Mouse (Mus musculus) lung, postnatal 0 days (tissue): ENCODE data around the gene Uqcr11. TPM values are rescaled to one million over a fixed set of nuclear protein-coding genes. Genes with fewer than 3 reads are reported as not detected.

Source experiments
- ATAC-seq: fragments of 200-750 bp; cut with Nextera tagmentation; 2 replicates; pipeline ENCODE4 v1.8.0; 2017; ENCODE audit warnings: moderate library complexity
- DNase-seq: peaks from one replicate; pipeline ENCODE4 v3.0.0-alpha.2; 2016; ENCODE audit warnings: low spot score
- H3K27ac ChIP-seq: fragments of 300-500 bp; sonication (generic); 2 replicates; pipeline ENCODE4 v1.5.1; 2014; ENCODE audit warnings: antibody characterized with exemption, mild to moderate bottlenecking, low read length, mixed read lengths
- H3K27me3 ChIP-seq: fragments of 300-500 bp; sonication (generic); replicated peaks from 2 replicates; pipeline ENCODE4 v1.6.1; 2014; ENCODE audit warnings: low read length, mixed read lengths; ENCODE audit not compliant: insufficient read depth
- H3K36me3 ChIP-seq: fragments of 300-500 bp; sonication (generic); 2 replicates; pipeline ENCODE4 v1.6.1; 2014; ENCODE audit warnings: low read length, mixed read lengths; ENCODE audit not compliant: insufficient read depth
- H3K4me1 ChIP-seq: fragments of 300-500 bp; sonication (generic); 2 replicates; pipeline ENCODE4 v1.6.1; 2014; ENCODE audit warnings: antibody characterized with exemption, low read depth, low read length, mixed read lengths; ENCODE audit not compliant: insufficient read depth
- H3K4me2 ChIP-seq: fragments of 300-500 bp; sonication (generic); replicated peaks from 2 replicates; pipeline ENCODE4 v1.6.1; 2014; ENCODE audit warnings: low read depth, mild to moderate bottlenecking, low read length, moderate library complexity, mixed read lengths
- H3K4me3 ChIP-seq: fragments of 300-500 bp; sonication (generic); 2 replicates; pipeline ENCODE4 v1.5.1; 2014; ENCODE audit warnings: low read depth, low read length
- H3K9ac ChIP-seq: fragments of 300-500 bp; sonication (generic); replicated peaks from 2 replicates; pipeline ENCODE4 v1.6.1; 2014; ENCODE audit warnings: low read depth, mild to moderate bottlenecking
- H3K9me3 ChIP-seq: fragments of 300-500 bp; sonication (generic); 2 replicates; pipeline ENCODE4 v1.6.1; 2016; ENCODE audit warnings: low read length, mixed read lengths
- CTCF ChIP-seq: IDR thresholded peaks from 2 replicates; pipeline ENCODE4 v1.5.1; 2016; ENCODE audit warnings: antibody characterized with exemption, mild to moderate bottlenecking
- EP300 ChIP-seq: IDR thresholded peaks from 2 replicates; pipeline ENCODE4 v1.6.1; 2016; ENCODE audit warnings: antibody characterized with exemption, mild to moderate bottlenecking, control low read depth
- WGBS: fragments of 180-500 bp; shearing (Covaris S2); extraction: QIAGEN DNeasy Blood & Tissue Kit; methylation state at CpG from one replicate; pipeline ENCODE4 v1.1.7; 2014; 5-methylcytosine and 5-hydroxymethylcytosine counted together
- microRNA-seq: library from miRNA; unstranded; fragments of <30 nt; microRNA quantifications from one replicate; pipeline ENCODE4, GENCODE M21; 2016
- polyA plus RNA-seq: library from polyadenylated mRNA; unstranded; fragments of >200 nt; fragmentation: Nextera tagmentation; extraction: Ambion mirVana; gene quantifications from 2 replicates; pipeline ENCODE4 v1.2.1, GENCODE M21; 2015

Uqcr11 gene
- polyA plus RNA-seq, 1 experiment from 2014 or later, result 651 TPM

DNA sequence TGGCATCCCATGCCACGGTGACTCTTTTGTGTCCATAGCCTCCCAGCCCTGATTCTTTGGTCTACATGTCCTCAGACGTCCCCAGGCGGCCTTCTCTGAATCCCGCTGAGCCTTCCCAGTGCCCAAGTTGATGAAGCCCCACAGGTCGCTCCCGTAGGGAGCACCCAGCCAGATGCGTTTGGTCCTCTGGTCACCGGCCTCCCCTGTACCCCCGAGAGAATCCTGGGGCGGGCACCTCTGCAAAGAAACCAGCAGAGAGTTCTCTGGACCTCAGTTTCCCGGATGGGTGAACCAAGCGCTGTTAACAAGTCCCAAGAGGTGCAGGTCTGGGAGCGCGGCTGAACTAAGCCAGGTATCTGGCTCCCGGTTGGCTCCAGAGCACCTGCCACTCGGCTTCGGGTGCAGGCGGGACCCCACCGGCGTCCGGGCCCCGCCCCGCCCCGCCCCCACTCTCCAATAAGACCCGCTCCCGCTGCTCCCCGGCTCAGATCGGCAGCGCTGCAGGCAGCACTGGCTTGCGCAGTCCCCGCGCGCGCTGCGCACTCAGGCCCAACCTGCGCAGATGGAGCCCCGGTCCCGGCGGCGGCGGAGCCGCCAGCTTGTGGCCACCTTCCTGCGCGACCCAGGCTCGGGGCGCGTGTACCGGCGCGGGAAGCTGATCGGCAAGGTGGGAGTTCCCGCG lies 50.5 kb downstream of the Uqcr11 start, which contains the start of gene Plk5:
Plk5 (plus strand) TSS at position 459 of the 682 bp plus-strand sequence.
- Histone ChIP-seq H3K27me3 (peaks cover 41% of the 10 kb centered on the region), H3K9ac (no peak within 1 kb of the TSS), H3K4me1 (no peaks in the 10 kb centered on the region), H3K36me3 (no peaks in the 10 kb centered on the region), H3K27ac (no peak within 1 kb of the TSS), H3K4me3 (no peak within 1 kb of the TSS; the same call in 1 of the 2 replicates), H3K4me2 (peak within 1 kb of the TSS; percentile 19), H3K9me3 (no peaks in the 10 kb centered on the region)
- DNase-seq, result no peak
- no peak for ATAC-seq
- WGBS, result 3% methylated on average over 45 of the region's 53 CpGs
- TF ChIP-seq EP300, result no peak
- TF ChIP-seq CTCF, result no peak

DNA sequence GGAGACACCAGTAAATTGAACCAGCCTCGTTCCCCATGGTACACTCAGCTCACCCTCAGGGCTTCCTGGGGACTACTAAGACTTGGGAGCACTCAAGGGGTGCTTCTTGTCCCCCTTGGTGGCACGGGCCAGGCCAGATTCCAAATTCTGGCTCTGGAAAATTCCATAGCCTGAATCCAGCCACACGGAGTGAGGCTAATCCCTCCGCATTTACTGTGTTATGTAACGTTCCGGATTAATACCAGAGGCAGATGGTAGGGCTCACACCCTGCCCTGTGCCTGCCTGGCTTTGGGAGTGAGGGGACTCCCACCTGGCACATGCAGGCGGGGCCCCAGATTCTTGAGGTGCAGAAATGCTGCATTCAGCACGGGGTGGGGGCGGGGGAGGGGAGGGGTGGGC lies 51.2 kb downstream of the Uqcr11 start:
- no peaks in the 10 kb centered on the region for H3K9me3 ChIP-seq
- no peak overlapping the region for H3K4me3 ChIP-seq
- H3K27ac ChIP-seq, result no peak overlapping the region
- no peak for ATAC-seq
- DNase-seq, result no peak
- H3K4me1 ChIP-seq, result no peaks in the 10 kb centered on the region
- H3K4me2 ChIP-seq, result no peak overlapping the region
- H3K27me3 ChIP-seq, result peaks cover 46% of the 10 kb centered on the region
- no peaks in the 10 kb centered on the region for H3K36me3 ChIP-seq
- H3K9ac ChIP-seq, result no peak overlapping the region
- WGBS, result 8% methylated on average over 7 of the region's 9 CpGs
- TF ChIP-seq CTCF (no peak), EP300 (no peak)

Small RNA genes within 50 kb of the gene (microRNA-seq; reads per million reads assigned to microRNA genes)
- not detected for gene Gm22721

Other genes starting within 250 kb of the Uqcr11 start
- 203 and 305 TPM in 2 replicates for gene Cirbp, start 240.8 kb downstream of the Uqcr11 start, polyA plus RNA-seq
- gene 1600002K03Rik, start 233.9 kb downstream of the Uqcr11 start, polyA plus RNA-seq, result 10.4 and 11.7 TPM in 2 replicates
- gene Efna2, start 227.3 kb downstream of the Uqcr11 start, polyA plus RNA-seq, result 5.1 and 6.9 TPM in 2 replicates
- 34.0 and 36.9 TPM in 2 replicates for gene Mum1, start 180.4 kb downstream of the Uqcr11 start, polyA plus RNA-seq
- gene Ndufs7, start 157.7 kb downstream of the Uqcr11 start, polyA plus RNA-seq, result 295 and 327 TPM in 2 replicates
- gene Gamt, start 145.8 kb downstream of the Uqcr11 start, polyA plus RNA-seq, result 23.5 and 25.4 TPM in 2 replicates
- 37.8 and 38.1 TPM in 2 replicates for gene Dazap1, start 145.3 kb downstream of the Uqcr11 start, polyA plus RNA-seq
- gene Rps15, start 114.4 kb downstream of the Uqcr11 start, polyA plus RNA-seq, result 651 and 741 TPM in 2 replicates
- gene Apc2, start 110.9 kb downstream of the Uqcr11 start, polyA plus RNA-seq, result 0.57 and 0.85 TPM in 2 replicates
- gene 2310011J03Rik, start 86.3 kb downstream of the Uqcr11 start, polyA plus RNA-seq, result 58.4 and 64.8 TPM in 2 replicates
- gene Pcsk4, start 77.3 kb downstream of the Uqcr11 start, polyA plus RNA-seq, result 3.4 and 3.7 TPM in 2 replicates
- gene Reep6, start 76.9 kb downstream of the Uqcr11 start, polyA plus RNA-seq, result 15.4 and 17.6 TPM in 2 replicates
- 6.4 and 7.3 TPM in 2 replicates for gene Adamtsl5, start 58.4 kb downstream of the Uqcr11 start, polyA plus RNA-seq
- 1.00 and 1.0 TPM in 2 replicates for gene Plk5, start 50.4 kb downstream of the Uqcr11 start, polyA plus RNA-seq
- 6.0 and 6.3 TPM in 2 replicates for gene Mex3d, start 19.2 kb downstream of the Uqcr11 start, polyA plus RNA-seq
- 90.6 and 90.7 TPM in 2 replicates for gene Mbd3, start 7.3 kb downstream of the Uqcr11 start, polyA plus RNA-seq
- 34.7 and 36.2 TPM in 2 replicates for gene Tcf3, start 26.8 kb upstream of the Uqcr11 start, polyA plus RNA-seq
- gene Onecut3, start 88.0 kb upstream of the Uqcr11 start, polyA plus RNA-seq, result not detected in 2 replicates
- gene Atp8b3, start 132.3 kb upstream of the Uqcr11 start, polyA plus RNA-seq, result 0.04 and 0.10 TPM in 2 replicates
- 12.9 TPM in 2 replicates for gene Rexo1, start 154.7 kb upstream of the Uqcr11 start, polyA plus RNA-seq
- gene Klf16, start 170.5 kb upstream of the Uqcr11 start, polyA plus RNA-seq, result 7.1 and 7.2 TPM in 2 replicates
- gene Abhd17a, start 183.5 kb upstream of the Uqcr11 start, polyA plus RNA-seq, result 105 and 106 TPM in 2 replicates
- gene Scamp4, start 196.0 kb upstream of the Uqcr11 start, polyA plus RNA-seq, result 56.9 and 59.3 TPM in 2 replicates
- 3.5 and 4.8 TPM in 2 replicates for gene Adat3, start 196.1 kb upstream of the Uqcr11 start, polyA plus RNA-seq
- 0.98 and 1.1 TPM in 2 replicates for gene Gm49322, start 199.2 kb upstream of the Uqcr11 start, polyA plus RNA-seq
- 97.7 and 111 TPM in 2 replicates for gene Csnk1g2, start 216.0 kb upstream of the Uqcr11 start, polyA plus RNA-seq